Mouse (Mus musculus) forebrain, postnatal 0 days (tissue): ENCODE measurements at regions not wholly inside any gene's neighbourhood (a gene's known extent, or its start where the extent isn't known, plus 50 kb on each side); places are given as distances from the start of the nearest gene placed in this dataset.
A peak's percentile ranks its signal among the peaks of the same experiment; 100 is the strongest.

ENCODE experiments used
- ATAC-seq: fragments of 200-750 bp; cut with Nextera tagmentation; 2 replicates; pipeline ENCODE4 v1.8.0; 2017; ENCODE audit warnings: mild to moderate bottlenecking, moderate library complexity
- DNase-seq: peaks from one replicate; pipeline ENCODE4 v3.0.0-alpha.2; 2015
- H3K27ac ChIP-seq: fragments of 300-500 bp; sonication (generic); 2 replicates; pipeline ENCODE4 v1.5.1; 2014; ENCODE audit warnings: low read depth, mild to moderate bottlenecking, antibody characterized with exemption, low read length, moderate library complexity, mixed read lengths
- H3K27me3 ChIP-seq: fragments of 300-500 bp; sonication (generic); 2 replicates; pipeline ENCODE4 v1.6.1; 2014; ENCODE audit warnings: mild to moderate bottlenecking, low read length, mixed read lengths; ENCODE audit not compliant: insufficient read depth
- H3K36me3 ChIP-seq: fragments of 300-500 bp; sonication (generic); 2 replicates; pipeline ENCODE4 v1.6.1; 2014; ENCODE audit warnings: mild to moderate bottlenecking, moderate library complexity; ENCODE audit not compliant: insufficient read depth
- H3K4me1 ChIP-seq: fragments of 300-500 bp; sonication (generic); 2 replicates; pipeline ENCODE4 v1.6.1; 2014; ENCODE audit warnings: antibody characterized with exemption; ENCODE audit not compliant: insufficient read depth
- H3K4me2 ChIP-seq: fragments of 300-500 bp; sonication (generic); 2 replicates; pipeline ENCODE4 v1.6.1; 2014; ENCODE audit warnings: low read depth, mild to moderate bottlenecking, moderate library complexity
- H3K4me3 ChIP-seq: fragments of 300-500 bp; sonication (generic); 2 replicates; pipeline ENCODE4 v1.5.1; 2014; ENCODE audit warnings: low read depth, low read length, mixed read lengths
- H3K9ac ChIP-seq: fragments of 300-500 bp; sonication (generic); 2 replicates; pipeline ENCODE4 v1.6.1; 2014; ENCODE audit warnings: mild to moderate bottlenecking
- H3K9me3 ChIP-seq: fragments of 300-500 bp; sonication (generic); 2 replicates; pipeline ENCODE4 v1.6.1; 2016; ENCODE audit warnings: low read length
- CTCF ChIP-seq: sonication (generic); IDR thresholded peaks from 2 replicates; pipeline ENCODE4 v1.5.1; 2016; ENCODE audit warnings: antibody characterized with exemption, control low read depth, low read depth
- WGBS: fragments of 180-500 bp; shearing (Covaris S2); extraction: QIAGEN DNeasy Blood & Tissue Kit; methylation state at CpG from one replicate; pipeline ENCODE4 v1.1.7; 2014; 5-methylcytosine and 5-hydroxymethylcytosine counted together

DNA sequence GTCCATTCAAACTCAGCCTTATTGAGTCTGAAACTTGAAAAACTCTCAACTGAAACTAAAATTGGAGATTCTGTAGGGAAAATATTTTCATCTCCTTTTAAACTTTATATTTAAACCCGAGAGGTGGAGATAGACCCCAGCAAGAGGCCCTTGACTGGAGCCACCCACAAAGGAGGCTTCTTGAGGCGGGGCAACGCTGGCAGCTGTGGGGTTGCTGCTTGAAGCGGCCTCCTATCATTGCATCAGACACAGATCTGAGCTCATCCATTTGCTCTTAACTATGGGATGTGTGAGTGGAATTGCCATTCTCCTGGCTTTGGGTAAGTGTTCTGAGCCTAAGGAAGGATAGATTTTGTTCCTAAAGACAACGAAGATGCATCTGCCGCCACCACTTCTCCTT is 378.2 kb downstream of the Dad1 start:
- 62% methylated on average over 6 of the region's 6 CpGs for WGBS
- H3K9me3 ChIP-seq = no peaks in the 10 kb centered on the region

DNA sequence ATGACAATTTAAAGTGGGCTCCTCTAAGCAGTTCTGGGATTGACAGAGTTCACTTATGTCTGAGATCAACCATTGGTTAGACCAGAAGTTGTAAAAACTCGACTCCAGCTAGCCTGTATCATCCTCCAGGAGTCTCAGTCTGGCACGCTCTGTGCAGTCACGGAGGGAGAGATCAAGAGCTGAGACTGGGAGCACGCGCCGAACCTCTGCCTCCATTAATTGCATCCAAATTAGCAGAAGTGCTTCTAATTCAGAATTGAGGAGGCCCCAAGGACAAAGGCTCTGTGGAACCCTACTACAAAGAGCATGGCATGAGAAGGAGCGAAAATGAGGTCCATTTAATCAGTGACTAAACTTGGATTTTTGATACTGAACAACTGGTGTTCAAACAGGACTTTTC is 406.9 kb downstream of the Dad1 start:
- no peaks in the 10 kb centered on the region for H3K27me3 ChIP-seq
- TF ChIP-seq CTCF = no peak
- H3K9me3 ChIP-seq = no peaks in the 10 kb centered on the region
- ATAC-seq = no peak
- H3K9ac ChIP-seq = no peak overlapping the region
- H3K4me1 ChIP-seq = no peaks in the 10 kb centered on the region
- H3K36me3 ChIP-seq = no peaks in the 10 kb centered on the region
- H3K4me2 ChIP-seq = peak overlapping the region; percentile 24; the same call in 1 of the 2 replicates
- no peak overlapping the region for H3K27ac ChIP-seq
- H3K4me3 ChIP-seq = no peak overlapping the region
- no peak for DNase-seq
- WGBS = 12% methylated on average over 7 of the region's 7 CpGs

More for the DNA sequence above, 378.2 kb downstream of the Dad1 start:
- DNase-seq = no peak
- Histone ChIP-seq H3K4me2 (no peak overlapping the region), H3K27me3 (no peaks in the 10 kb centered on the region), H3K4me3 (no peak overlapping the region), H3K27ac (no peak overlapping the region), H3K9ac (no peak overlapping the region), H3K4me1 (no peaks in the 10 kb centered on the region), H3K36me3 (no peaks in the 10 kb centered on the region)
- ATAC-seq = no peak
- TF ChIP-seq CTCF = no peak

- Histone ChIP-seq H3K4me1 (no peaks in the 10 kb centered on the region), H3K9me3 (no peaks in the 10 kb centered on the region), H3K4me3 (no peak overlapping the region), H3K9ac (no peak overlapping the region), H3K4me2 (no peak overlapping the region), H3K27me3 (no peaks in the 10 kb centered on the region), H3K27ac (no peak overlapping the region), H3K36me3 (no peaks in the 10 kb centered on the region)
- WGBS = 95% methylated on average over 9 of the region's 9 CpGs
- DNase-seq = no peak
- no peak for ATAC-seq
- TF ChIP-seq CTCF = no peak
Observed at GRCm38 (mm10) chr14:53845646-53846045, 408.3 kb downstream of the Dad1 start.

DNA sequence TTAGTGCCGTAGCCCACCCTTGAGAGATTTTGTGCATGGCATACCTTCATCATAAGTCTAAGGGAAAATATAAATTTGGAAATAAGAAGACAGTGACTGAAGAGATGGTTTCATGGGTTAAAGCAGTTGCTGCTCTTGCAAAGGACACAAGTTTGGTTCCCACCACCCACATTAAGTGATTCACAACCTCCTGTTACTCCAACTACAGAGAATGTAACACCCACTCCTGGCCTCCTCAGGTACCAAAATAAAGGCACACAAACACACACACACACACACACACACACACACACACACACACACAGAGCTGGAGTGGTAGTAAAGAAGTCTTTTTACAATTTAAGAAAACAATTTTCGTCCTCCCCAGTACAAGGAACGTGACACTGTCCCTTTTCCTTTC is 421.4 kb downstream of the Dad1 start:
- Histone ChIP-seq H3K36me3 (no peaks in the 10 kb centered on the region), H3K27ac (no peak overlapping the region), H3K4me2 (no peak overlapping the region), H3K4me1 (no peaks in the 10 kb centered on the region), H3K9me3 (no peaks in the 10 kb centered on the region), H3K9ac (no peak overlapping the region), H3K4me3 (no peak overlapping the region), H3K27me3 (no peaks in the 10 kb centered on the region)
- 90% methylated on average over 3 of the region's 3 CpGs for WGBS
- ATAC-seq (no peak), DNase-seq (no peak)
- TF ChIP-seq CTCF = no peak

- no peak overlapping the region for H3K4me3 ChIP-seq
- H3K4me1 ChIP-seq = no peaks in the 10 kb centered on the region
- H3K36me3 ChIP-seq = no peaks in the 10 kb centered on the region
- DNase-seq (no peak), ATAC-seq (no peak)
- H3K27me3 ChIP-seq = no peaks in the 10 kb centered on the region
- no peak overlapping the region for H3K9ac ChIP-seq
- no peak overlapping the region for H3K4me2 ChIP-seq
- 89% methylated on average over 6 of the region's 6 CpGs for WGBS
- H3K27ac ChIP-seq = no peak overlapping the region
- H3K9me3 ChIP-seq = no peaks in the 10 kb centered on the region
- TF ChIP-seq CTCF = no peak
Observed at GRCm38 (mm10) chr14:53831651-53832050, 422.3 kb downstream of the Dad1 start.

DNA sequence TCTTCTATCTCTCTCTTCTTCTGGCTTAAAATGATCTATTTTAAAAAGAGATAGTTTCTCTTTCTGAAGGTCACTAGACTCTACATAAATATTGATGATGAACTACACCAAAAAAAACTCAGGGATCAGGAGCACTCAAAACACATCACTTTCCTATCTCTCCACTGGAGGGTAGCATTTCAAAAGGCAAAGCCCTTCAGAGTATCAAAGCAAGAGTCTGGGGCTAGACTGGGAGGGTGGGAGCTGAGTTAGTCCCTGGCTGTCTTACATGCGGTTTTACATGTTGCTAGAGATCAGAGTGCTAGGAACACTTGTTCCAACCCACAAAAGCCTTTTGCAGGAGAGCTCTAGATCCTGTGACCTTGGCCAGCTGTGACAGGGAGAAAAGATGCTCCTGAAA is 423.2 kb downstream of the Dad1 start:
- Histone ChIP-seq H3K27ac (no peak overlapping the region), H3K4me3 (no peak overlapping the region), H3K4me2 (no peak overlapping the region), H3K4me1 (no peaks in the 10 kb centered on the region), H3K36me3 (no peaks in the 10 kb centered on the region), H3K27me3 (no peaks in the 10 kb centered on the region), H3K9me3 (no peaks in the 10 kb centered on the region), H3K9ac (no peak overlapping the region)
- ATAC-seq (no peak), DNase-seq (no peak)
- peak; percentile 13; the same call in 1 of the 2 replicates for TF ChIP-seq CTCF
- WGBS = 44% methylated on average over 1 of the region's 1 CpGs

DNA sequence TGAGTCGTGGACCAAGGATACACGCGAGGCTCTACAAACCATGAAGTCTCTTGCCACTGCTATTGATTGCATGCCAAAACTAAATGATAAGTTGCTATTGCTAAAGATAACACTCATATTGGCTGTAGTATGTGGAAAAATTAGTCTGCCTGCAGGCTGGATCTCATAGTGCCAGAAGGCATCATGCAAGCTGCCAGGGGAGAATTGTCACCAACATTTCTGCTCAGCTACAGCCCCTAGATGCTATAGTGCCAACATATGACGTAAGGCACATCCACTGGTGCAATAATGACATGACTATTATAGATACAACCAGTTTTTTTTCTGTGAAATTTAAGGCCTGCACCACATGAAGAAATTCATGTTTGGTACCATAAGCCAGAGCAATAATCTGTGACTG is 427.1 kb downstream of the Dad1 start:
- DNase-seq = peak; percentile 39
- Histone ChIP-seq H3K36me3 (no peaks in the 10 kb centered on the region), H3K9me3 (no peaks in the 10 kb centered on the region), H3K4me2 (no peak overlapping the region), H3K9ac (no peak overlapping the region), H3K27me3 (no peaks in the 10 kb centered on the region), H3K4me3 (no peak overlapping the region), H3K4me1 (no peaks in the 10 kb centered on the region), H3K27ac (no peak overlapping the region)
- no peak for TF ChIP-seq CTCF
- 76% methylated on average over 4 of the region's 4 CpGs for WGBS
- peak; percentile 90 for ATAC-seq

- Histone ChIP-seq H3K36me3 (no peaks in the 10 kb centered on the region), H3K27ac (no peak overlapping the region), H3K9me3 (no peaks in the 10 kb centered on the region), H3K4me1 (no peaks in the 10 kb centered on the region), H3K27me3 (no peaks in the 10 kb centered on the region), H3K4me3 (no peak overlapping the region), H3K9ac (no peak overlapping the region), H3K4me2 (no peak overlapping the region)
- TF ChIP-seq CTCF = peak; percentile 81
- peak; percentile 53; the same call in 1 of the 2 replicates for ATAC-seq
- WGBS = 13% methylated on average over 3 of the region's 3 CpGs
- peak; percentile 91 for DNase-seq
Observed at GRCm38 (mm10) chr14:53806231-53806630, 447.7 kb downstream of the Dad1 start.
